Mouse (Mus musculus): Measurements from ENCODE around the gene Srgap3.
A peak's percentile ranks its signal among the peaks of the same experiment; 100 is the strongest.

Srgap3 gene

GRCm38 (mm10) chr6:112946895-112947436, at the start of gene Srgap3:
Gene Srgap3, minus strand, starts transcription at chr6:112947266.
- peak; percentile 94 for DNase-seq

GRCm38 (mm10) chr6:112995708-112996107, 48.6 kb upstream of the Srgap3 start:
- no peak for DNase-seq

- DNase-seq, result no peak
Measured at GRCm38 (mm10) chr6:112990119-112990518, 43.1 kb upstream of the Srgap3 start.

GRCm38 (mm10) chr6:112985362-112986314, 38.6 kb upstream of the Srgap3 start:
- DNase-seq, result no peak

GRCm38 (mm10) chr6:112982241-112982640, 35.2 kb upstream of the Srgap3 start:
- DNase-seq, result peak; percentile 21

- DNase-seq, result no peak
Measured at GRCm38 (mm10) chr6:112978947-112979346, 31.9 kb upstream of the Srgap3 start.

GRCm38 (mm10) chr6:112977246-112977645, 30.2 kb upstream of the Srgap3 start:
- DNase-seq, result no peak

- DNase-seq, result no peak
Measured at GRCm38 (mm10) chr6:112976541-112976940, 29.5 kb upstream of the Srgap3 start.

GRCm38 (mm10) chr6:112976136-112976535, 29.1 kb upstream of the Srgap3 start:
- no peak for DNase-seq

GRCm38 (mm10) chr6:112973786-112974720, 27.0 kb upstream of the Srgap3 start:
- no peak for DNase-seq

- DNase-seq, result no peak
Measured at GRCm38 (mm10) chr6:112972858-112973631, 26.0 kb upstream of the Srgap3 start.

- no peak for DNase-seq
Measured at GRCm38 (mm10) chr6:112972127-112972526, 25.1 kb upstream of the Srgap3 start.

- no peak for DNase-seq
Measured at GRCm38 (mm10) chr6:112971116-112971768, 24.2 kb upstream of the Srgap3 start.

- no peak for DNase-seq
Measured at GRCm38 (mm10) chr6:112967359-112967758, 20.3 kb upstream of the Srgap3 start.

GRCm38 (mm10) chr6:112958360-112958759, 11.3 kb upstream of the Srgap3 start:
- DNase-seq, result no peak

GRCm38 (mm10) chr6:112957583-112958280, 10.7 kb upstream of the Srgap3 start:
- DNase-seq, result no peak

- no peak for DNase-seq
Measured at GRCm38 (mm10) chr6:112955773-112956172, 8.7 kb upstream of the Srgap3 start.

- DNase-seq, result no peak
Measured at GRCm38 (mm10) chr6:112953905-112954304, 6.8 kb upstream of the Srgap3 start.

GRCm38 (mm10) chr6:112951254-112951653, 4.2 kb upstream of the Srgap3 start:
- peak; percentile 25 for DNase-seq

- no peak for DNase-seq
Measured at GRCm38 (mm10) chr6:112950205-112951110, 3.4 kb upstream of the Srgap3 start.

Data from cerebellum, adult 9-11 months (tissue).